Mouse (Mus musculus): ENCODE data around the gene Lingo2. TPM values are rescaled to one million over a fixed set of nuclear protein-coding genes. Genes with fewer than 3 reads are reported as not detected.

Lingo2 gene
- polyA plus RNA-seq, 1 experiment from 2014 or later: 1.0 TPM

DNA sequence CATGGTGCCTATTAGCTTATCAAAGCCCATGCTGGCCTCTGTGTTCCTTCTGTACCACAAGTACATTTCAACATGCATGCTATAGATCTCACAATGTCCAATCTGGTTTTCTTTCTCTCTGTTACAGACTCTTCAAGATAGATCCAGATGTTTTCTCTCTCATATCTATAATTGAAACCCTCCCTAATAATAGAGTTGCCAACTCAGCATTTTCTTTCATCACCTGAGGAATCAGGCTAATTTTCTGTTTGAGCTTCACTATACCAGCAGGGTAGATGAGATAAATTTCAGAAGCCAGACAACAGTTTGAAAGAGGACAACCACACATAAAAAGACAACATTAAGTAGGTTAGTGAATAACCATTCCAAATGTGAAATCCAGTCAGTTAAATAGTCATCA, 303.8 kb downstream of the Lingo2 start:
- Histone ChIP-seq H3K9ac (ENCODE audit: low read length) (no peak overlapping the region), H3K4me3 (ENCODE audit: low read depth, low read length) (no peak overlapping the region), H3K9me3 (ENCODE audit: control insufficient read depth, low read length) (no peaks in the 10 kb centered on the region), H3K36me3 (ENCODE audit: control insufficient read depth, insufficient read depth, low read length) (no peaks in the 10 kb centered on the region), H3K4me1 (replicated peaks; ENCODE audit: control insufficient read depth, insufficient read depth, low read length) (no peaks in the 10 kb centered on the region), H3K4me2 (ENCODE audit: low read length) (no peak overlapping the region), H3K27ac (ENCODE audit: low read depth) (no peak overlapping the region), H3K27me3 (replicated peaks; ENCODE audit: control insufficient read depth, insufficient read depth, low read length) (no peaks in the 10 kb centered on the region)
- ATAC-seq (replicated peaks; ENCODE audit: low FRiP score, low TSS enrichment, low read depth) (no peak), DNase-seq (ENCODE audit: low spot score) (no peak)

DNA sequence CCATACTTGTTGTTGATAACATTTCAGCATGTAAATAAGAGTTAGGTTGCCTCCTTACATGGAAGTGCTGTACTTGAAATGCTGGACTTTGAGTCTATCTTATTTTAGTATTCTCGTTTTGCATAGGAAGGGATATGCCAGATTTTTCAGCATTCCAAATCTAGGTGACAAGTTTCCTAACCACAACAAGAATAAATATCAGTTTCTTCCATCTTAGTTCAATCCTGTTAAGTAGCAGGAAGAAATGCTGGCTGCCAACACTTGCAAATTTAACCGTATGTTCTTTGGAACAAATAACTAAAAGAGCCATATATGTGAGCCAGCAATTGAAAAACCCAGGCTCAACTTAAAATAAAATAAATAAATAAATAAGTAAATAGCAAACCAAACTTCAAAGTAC, 315.9 kb downstream of the Lingo2 start:
- no peaks in the 10 kb centered on the region for H3K9me3 ChIP-seq (ENCODE audit: control insufficient read depth, low read length)
- no peak overlapping the region for H3K9ac ChIP-seq (ENCODE audit: low read length)
- no peaks in the 10 kb centered on the region for H3K36me3 ChIP-seq (ENCODE audit: control insufficient read depth, insufficient read depth, low read length)
- H3K4me2 ChIP-seq (ENCODE audit: low read length): no peak overlapping the region
- no peak overlapping the region for H3K4me3 ChIP-seq (ENCODE audit: low read depth, low read length)
- no peak overlapping the region for H3K27ac ChIP-seq (ENCODE audit: low read depth)
- H3K27me3 ChIP-seq (replicated peaks; ENCODE audit: control insufficient read depth, insufficient read depth, low read length): no peaks in the 10 kb centered on the region
- 79% methylated on average over 2 of the region's 2 CpGs for WGBS
- ATAC-seq (replicated peaks; ENCODE audit: low FRiP score, low TSS enrichment, low read depth): no peak
- DNase-seq (ENCODE audit: low spot score): no peak
- H3K4me1 ChIP-seq (replicated peaks; ENCODE audit: control insufficient read depth, insufficient read depth, low read length): no peaks in the 10 kb centered on the region

DNA sequence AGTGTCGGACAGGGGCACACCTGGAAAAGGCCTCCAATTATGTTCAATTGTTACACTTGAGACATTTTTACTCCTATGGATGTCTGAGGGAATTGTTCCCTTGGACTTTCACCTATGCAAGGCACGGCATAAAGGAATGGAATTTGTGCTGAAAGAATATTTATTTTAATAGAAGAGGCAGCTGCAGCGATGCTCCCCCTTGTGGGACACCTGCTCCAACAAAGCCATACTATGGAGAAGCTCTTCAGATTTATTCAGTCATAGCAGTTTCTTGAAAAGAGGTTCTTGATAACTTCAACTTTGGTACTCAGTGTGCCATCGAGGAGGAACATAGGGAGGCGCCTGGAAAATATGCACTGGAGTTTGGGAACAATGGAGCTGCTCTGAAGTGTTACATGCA, 374.7 kb downstream of the Lingo2 start:
- H3K9me3 ChIP-seq (ENCODE audit: control insufficient read depth, low read length): no peaks in the 10 kb centered on the region
- H3K4me3 ChIP-seq (ENCODE audit: low read depth, low read length): no peak overlapping the region
- no peak overlapping the region for H3K9ac ChIP-seq (ENCODE audit: low read length)
- no peak for DNase-seq (ENCODE audit: low spot score)
- 82% methylated on average over 5 of the region's 5 CpGs for WGBS
- no peaks in the 10 kb centered on the region for H3K36me3 ChIP-seq (ENCODE audit: control insufficient read depth, insufficient read depth, low read length)
- no peak overlapping the region for H3K27ac ChIP-seq (ENCODE audit: low read depth)
- no peak for ATAC-seq (replicated peaks; ENCODE audit: low FRiP score, low TSS enrichment, low read depth)
- H3K4me1 ChIP-seq (replicated peaks; ENCODE audit: control insufficient read depth, insufficient read depth, low read length): no peaks in the 10 kb centered on the region
- H3K4me2 ChIP-seq (ENCODE audit: low read length): no peak overlapping the region
- H3K27me3 ChIP-seq (replicated peaks; ENCODE audit: control insufficient read depth, insufficient read depth, low read length): no peaks in the 10 kb centered on the region

DNA sequence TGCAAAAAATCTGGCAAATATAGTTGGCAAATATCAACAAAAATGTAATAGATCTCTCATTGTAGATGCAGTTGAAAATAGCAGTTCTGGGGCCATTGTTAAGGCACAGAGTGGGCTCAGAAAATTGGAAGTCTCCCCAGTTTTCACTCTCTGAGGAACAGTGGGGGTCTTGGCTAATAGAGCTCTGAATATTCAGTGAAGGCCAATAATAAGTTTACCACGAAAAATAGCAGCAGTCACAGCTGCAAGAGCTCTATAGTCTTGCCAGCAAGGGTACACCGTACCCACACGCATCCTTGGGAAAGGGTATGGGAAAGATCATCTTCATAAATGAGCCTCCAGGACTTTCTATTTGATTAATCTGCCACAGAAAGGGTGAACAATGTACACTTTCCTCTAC, 375.3 kb downstream of the Lingo2 start:
- ATAC-seq (replicated peaks; ENCODE audit: low FRiP score, low TSS enrichment, low read depth) (no peak), DNase-seq (ENCODE audit: low spot score) (no peak)
- Histone ChIP-seq H3K27me3 (replicated peaks; ENCODE audit: control insufficient read depth, insufficient read depth, low read length) (no peaks in the 10 kb centered on the region), H3K4me2 (ENCODE audit: low read length) (no peak overlapping the region), H3K9ac (ENCODE audit: low read length) (no peak overlapping the region), H3K4me3 (ENCODE audit: low read depth, low read length) (no peak overlapping the region), H3K4me1 (replicated peaks; ENCODE audit: control insufficient read depth, insufficient read depth, low read length) (no peaks in the 10 kb centered on the region), H3K27ac (ENCODE audit: low read depth) (no peak overlapping the region), H3K9me3 (ENCODE audit: control insufficient read depth, low read length) (no peaks in the 10 kb centered on the region), H3K36me3 (ENCODE audit: control insufficient read depth, insufficient read depth, low read length) (no peaks in the 10 kb centered on the region)
- 74% methylated on average over 3 of the region's 3 CpGs for WGBS

- Histone ChIP-seq H3K9me3 (ENCODE audit: control insufficient read depth, low read length) (no peaks in the 10 kb centered on the region), H3K27me3 (replicated peaks; ENCODE audit: control insufficient read depth, insufficient read depth, low read length) (no peaks in the 10 kb centered on the region), H3K4me3 (ENCODE audit: low read depth, low read length) (no peak overlapping the region), H3K9ac (ENCODE audit: low read length) (no peak overlapping the region), H3K4me1 (replicated peaks; ENCODE audit: control insufficient read depth, insufficient read depth, low read length) (no peaks in the 10 kb centered on the region), H3K27ac (ENCODE audit: low read depth) (no peak overlapping the region), H3K36me3 (ENCODE audit: control insufficient read depth, insufficient read depth, low read length) (no peaks in the 10 kb centered on the region), H3K4me2 (ENCODE audit: low read length) (no peak overlapping the region)
- ATAC-seq (replicated peaks; ENCODE audit: low FRiP score, low TSS enrichment, low read depth) (no peak), DNase-seq (ENCODE audit: low spot score) (no peak)
- 72% methylated on average over 1 of the region's 1 CpGs for WGBS
Measured at GRCm38 (mm10) chr4:36566544-36566943, 385.0 kb downstream of the Lingo2 start.

DNA sequence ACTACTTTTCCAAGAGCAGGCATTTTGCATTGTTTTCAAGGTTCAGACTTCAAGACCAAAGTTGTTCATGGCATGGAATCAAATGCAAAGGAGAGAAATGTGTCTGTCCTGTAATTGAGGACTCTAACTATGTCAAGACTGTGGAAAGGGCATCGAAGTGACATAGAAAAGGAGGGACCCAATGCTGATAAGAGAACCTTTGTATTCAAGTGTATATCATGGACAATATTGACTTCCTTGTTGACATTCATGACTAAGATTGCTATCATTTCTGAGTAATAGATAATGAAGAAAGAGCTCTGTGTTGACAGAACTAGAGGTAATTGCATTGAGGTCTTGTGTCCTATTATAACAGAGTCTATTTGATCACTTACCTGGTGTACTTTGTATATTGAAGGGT, 390.6 kb downstream of the Lingo2 start:
- Histone ChIP-seq H3K4me2 (ENCODE audit: low read length) (no peak overlapping the region), H3K36me3 (ENCODE audit: control insufficient read depth, insufficient read depth, low read length) (no peaks in the 10 kb centered on the region), H3K9me3 (ENCODE audit: control insufficient read depth, low read length) (no peaks in the 10 kb centered on the region), H3K4me3 (ENCODE audit: low read depth, low read length) (no peak overlapping the region), H3K27ac (ENCODE audit: low read depth) (no peak overlapping the region), H3K27me3 (replicated peaks; ENCODE audit: control insufficient read depth, insufficient read depth, low read length) (no peaks in the 10 kb centered on the region), H3K4me1 (replicated peaks; ENCODE audit: control insufficient read depth, insufficient read depth, low read length) (no peaks in the 10 kb centered on the region), H3K9ac (ENCODE audit: low read length) (no peak overlapping the region)
- DNase-seq (ENCODE audit: low spot score) (no peak), ATAC-seq (replicated peaks; ENCODE audit: low FRiP score, low TSS enrichment, low read depth) (no peak; the same call in 1 of the 2 replicates)
- WGBS: 69% methylated on average over 1 of the region's 1 CpGs

GRCm38 (mm10) chr4:36540664-36541360, 410.7 kb downstream of the Lingo2 start:
- no peak for DNase-seq (ENCODE audit: low spot score)

GRCm38 (mm10) chr4:36533895-36534294, 417.7 kb downstream of the Lingo2 start:
- Histone ChIP-seq H3K9me3 (ENCODE audit: control insufficient read depth, low read length) (no peaks in the 10 kb centered on the region), H3K9ac (ENCODE audit: low read length) (no peak overlapping the region), H3K4me1 (replicated peaks; ENCODE audit: control insufficient read depth, insufficient read depth, low read length) (no peaks in the 10 kb centered on the region), H3K4me3 (ENCODE audit: low read depth, low read length) (no peak overlapping the region), H3K4me2 (ENCODE audit: low read length) (no peak overlapping the region), H3K27me3 (replicated peaks; ENCODE audit: control insufficient read depth, insufficient read depth, low read length) (no peaks in the 10 kb centered on the region), H3K27ac (ENCODE audit: low read depth) (no peak overlapping the region), H3K36me3 (ENCODE audit: control insufficient read depth, insufficient read depth, low read length) (no peaks in the 10 kb centered on the region)
- no peak for DNase-seq (ENCODE audit: low spot score)
- ATAC-seq (replicated peaks; ENCODE audit: low FRiP score, low TSS enrichment, low read depth): no peak
- WGBS: 77% methylated on average over 2 of the region's 2 CpGs

More at GRCm38 (mm10) chr4:36540664-36541360, 410.7 kb downstream of the Lingo2 start:
- H3K9ac ChIP-seq (ENCODE audit: low read length): no peak overlapping the region
- no peak overlapping the region for H3K4me3 ChIP-seq (ENCODE audit: low read depth, low read length)
- H3K27me3 ChIP-seq (replicated peaks; ENCODE audit: control insufficient read depth, insufficient read depth, low read length): no peaks in the 10 kb centered on the region
- H3K4me1 ChIP-seq (replicated peaks; ENCODE audit: control insufficient read depth, insufficient read depth, low read length): no peaks in the 10 kb centered on the region
- WGBS: 55% methylated on average over 2 of the region's 2 CpGs
- H3K27ac ChIP-seq (ENCODE audit: low read depth): no peak overlapping the region
- H3K36me3 ChIP-seq (ENCODE audit: control insufficient read depth, insufficient read depth, low read length): no peaks in the 10 kb centered on the region
- H3K4me2 ChIP-seq (ENCODE audit: low read length): no peak overlapping the region
- H3K9me3 ChIP-seq (ENCODE audit: control insufficient read depth, low read length): no peaks in the 10 kb centered on the region
- no peak for ATAC-seq (replicated peaks; ENCODE audit: low FRiP score, low TSS enrichment, low read depth)

DNA sequence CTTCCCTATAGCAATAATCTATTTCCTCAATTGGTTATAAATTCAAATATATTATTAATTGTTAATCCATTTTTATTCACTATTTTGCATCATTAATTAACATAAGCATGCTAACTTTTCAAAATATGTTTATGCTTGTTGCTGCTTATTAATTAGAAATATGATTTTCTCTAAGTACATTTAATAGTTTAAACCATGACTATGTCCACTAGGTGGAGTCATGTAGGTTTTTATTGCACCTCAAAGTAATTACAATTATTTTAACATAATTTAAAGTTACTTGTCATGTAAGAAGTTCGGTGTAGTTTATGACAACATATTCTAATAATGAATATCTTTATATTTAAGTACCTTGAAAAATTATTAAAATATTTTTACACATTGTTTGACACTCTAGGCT, 461.3 kb downstream of the Lingo2 start:
- Histone ChIP-seq H3K27ac (ENCODE audit: low read depth) (no peak overlapping the region), H3K9me3 (ENCODE audit: control insufficient read depth, low read length) (no peaks in the 10 kb centered on the region), H3K27me3 (replicated peaks; ENCODE audit: control insufficient read depth, insufficient read depth, low read length) (no peaks in the 10 kb centered on the region), H3K4me2 (ENCODE audit: low read length) (no peak overlapping the region), H3K9ac (ENCODE audit: low read length) (no peak overlapping the region), H3K4me3 (ENCODE audit: low read depth, low read length) (no peak overlapping the region), H3K36me3 (ENCODE audit: control insufficient read depth, insufficient read depth, low read length) (no peaks in the 10 kb centered on the region), H3K4me1 (replicated peaks; ENCODE audit: control insufficient read depth, insufficient read depth, low read length) (no peaks in the 10 kb centered on the region)
- DNase-seq (ENCODE audit: low spot score) (no peak), ATAC-seq (replicated peaks; ENCODE audit: low FRiP score, low TSS enrichment, low read depth) (no peak)
- WGBS: 71% methylated on average over 1 of the region's 1 CpGs
